Mouse (Mus musculus) embryo, embryonic 11.5 days (tissue): ENCODE results near the gene Hif3a.
"Not testable (repeated sequence)": the region's sequence is repeated elsewhere in the genome, so short reads cannot be mapped to it uniquely, and the experiment has no call there.

Source experiments
- DNase-seq: peaks from one replicate; pipeline ENCODE4 v3.0.0-alpha.2; 2012; ENCODE audit warnings: low read depth, low spot score

Gene Hif3a

GRCm38 (mm10) chr7:17062389-17062788, at the start of gene Hif3a:
Hif3a (minus strand) TSS chr7:17062427.
- DNase-seq = peak; percentile 79

GRCm38 (mm10) chr7:17101631-17102030, 39.4 kb upstream of the Hif3a start:
- DNase-seq = not testable (repeated sequence)

- DNase-seq = no peak
Measured at GRCm38 (mm10) chr7:17091280-17091679, 29.1 kb upstream of the Hif3a start.

- no peak for DNase-seq
Measured at GRCm38 (mm10) chr7:17090058-17090585, 27.9 kb upstream of the Hif3a start.

- no peak for DNase-seq
Measured at GRCm38 (mm10) chr7:17087731-17088130, 25.5 kb upstream of the Hif3a start.

GRCm38 (mm10) chr7:17082766-17083165, 20.5 kb upstream of the Hif3a start:
- no peak for DNase-seq

- DNase-seq = no peak
Measured at GRCm38 (mm10) chr7:17078076-17078654, 15.9 kb upstream of the Hif3a start.

GRCm38 (mm10) chr7:17076542-17076941, 14.3 kb upstream of the Hif3a start:
- no peak for DNase-seq

- peak; percentile 51 for DNase-seq
Measured at GRCm38 (mm10) chr7:17073904-17074615, 11.8 kb upstream of the Hif3a start, which contains the start of gene Psg16. Psg16 (plus strand) TSS chr7:17074040.

GRCm38 (mm10) chr7:17073513-17073903, 11.3 kb upstream of the Hif3a start:
- no peak for DNase-seq

GRCm38 (mm10) chr7:17067651-17068050, 5.4 kb upstream of the Hif3a start:
- not testable (repeated sequence) for DNase-seq

- no peak for DNase-seq
Measured at GRCm38 (mm10) chr7:17067000-17067399, 4.8 kb upstream of the Hif3a start.

- peak; percentile 68 for DNase-seq
Measured at GRCm38 (mm10) chr7:17066412-17066811, 4.2 kb upstream of the Hif3a start.

GRCm38 (mm10) chr7:17065620-17066019, 3.4 kb upstream of the Hif3a start:
- no peak for DNase-seq

GRCm38 (mm10) chr7:17062845-17063244, 618 bp upstream of the Hif3a start:
- no peak for DNase-seq

- no peak for DNase-seq
Measured at GRCm38 (mm10) chr7:17060782-17061605, 1.2 kb downstream of the Hif3a start.

GRCm38 (mm10) chr7:17060031-17060781, 2.0 kb downstream of the Hif3a start:
- DNase-seq = no peak

GRCm38 (mm10) chr7:17059463-17059844, 2.8 kb downstream of the Hif3a start:
- DNase-seq = no peak

GRCm38 (mm10) chr7:17058816-17059462, 3.3 kb downstream of the Hif3a start:
- no peak for DNase-seq

- peak; percentile 63 for DNase-seq
Measured at GRCm38 (mm10) chr7:17058071-17058689, 4.0 kb downstream of the Hif3a start.
